Mouse (Mus musculus) CD4-positive, CD25-positive, alpha-beta regulatory T cell, adult 4 months (primary cell): Measurements from ENCODE around the gene Daam1. TPM values are rescaled to one million over a fixed set of nuclear protein-coding genes. Genes with fewer than 3 reads are reported as not detected.

Experiments
- ATAC-seq: one replicate; pipeline ENCODE4 v1.8.0; 2017
- polyA plus RNA-seq, 2 experiments: library from polyadenylated mRNA; unstranded; fragments of 100-300 nt; shearing (Covaris generic); gene quantifications; one replicate each; pipeline ENCODE4 v1.2.1; 2017

Daam1 gene
- polyA plus RNA-seq, 2 experiments from 2014 or later = 1.8 to 3.0 TPM

DNA sequence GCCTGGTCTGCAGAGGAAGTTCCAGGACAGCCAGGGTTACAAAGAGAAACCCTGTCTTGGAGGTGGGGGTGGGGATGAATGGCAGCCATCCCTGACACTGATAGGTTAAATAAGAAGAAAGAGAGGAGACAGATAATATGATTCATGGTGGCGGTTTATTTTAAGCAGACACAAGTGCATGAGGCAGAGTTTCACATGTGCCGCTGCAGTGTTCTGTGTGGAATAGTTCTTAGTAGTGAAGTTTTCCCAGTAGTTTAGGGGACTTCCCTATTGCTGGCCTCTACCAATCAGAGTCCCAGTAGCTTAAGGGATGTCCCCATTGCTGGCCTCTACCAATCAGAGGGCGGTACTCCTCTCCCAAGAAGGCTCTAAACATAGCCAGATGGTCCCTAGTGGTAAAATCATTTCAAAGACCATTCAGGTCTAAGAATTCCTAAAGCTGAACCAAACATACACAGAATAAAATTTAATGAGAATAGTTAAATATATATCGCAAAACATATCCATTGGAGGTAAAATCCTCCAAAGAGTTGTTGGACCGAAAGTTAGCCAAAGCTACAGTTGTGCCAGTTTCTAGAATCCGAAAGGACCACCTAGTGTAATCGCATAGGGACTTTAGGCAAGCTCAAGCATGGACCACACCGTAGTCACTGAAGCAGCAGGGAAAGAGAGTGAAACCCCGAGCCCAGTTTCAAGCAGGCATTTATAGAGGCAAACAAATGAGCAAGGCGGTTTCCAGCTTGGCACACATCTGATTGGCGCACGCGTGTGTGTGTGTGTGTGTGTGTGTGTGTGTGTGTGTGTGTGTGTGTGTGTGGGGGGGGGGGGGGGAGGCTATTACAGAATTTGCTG lies 178.4 kb downstream of the Daam1 start:
- ATAC-seq = no peak

DNA sequence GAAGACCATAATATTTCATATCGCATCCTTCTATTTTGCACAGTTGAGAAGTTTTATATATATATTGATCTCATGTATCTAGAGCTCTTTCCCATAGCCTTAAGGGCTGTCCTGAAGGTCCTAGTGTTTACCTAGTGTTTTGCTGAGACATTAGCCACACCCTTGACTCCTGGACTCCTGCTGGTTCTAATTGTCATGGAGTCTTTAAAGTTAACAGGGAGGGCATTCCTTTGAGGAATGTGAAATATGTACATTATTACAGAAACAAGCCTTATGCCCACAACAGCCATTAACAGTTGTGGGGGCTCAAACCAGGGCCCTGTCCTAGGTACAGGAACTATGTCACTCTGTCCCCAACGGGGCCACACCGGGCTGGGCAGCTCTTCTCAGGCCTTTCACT lies 180.5 kb downstream of the Daam1 start:
- no peak for ATAC-seq

DNA sequence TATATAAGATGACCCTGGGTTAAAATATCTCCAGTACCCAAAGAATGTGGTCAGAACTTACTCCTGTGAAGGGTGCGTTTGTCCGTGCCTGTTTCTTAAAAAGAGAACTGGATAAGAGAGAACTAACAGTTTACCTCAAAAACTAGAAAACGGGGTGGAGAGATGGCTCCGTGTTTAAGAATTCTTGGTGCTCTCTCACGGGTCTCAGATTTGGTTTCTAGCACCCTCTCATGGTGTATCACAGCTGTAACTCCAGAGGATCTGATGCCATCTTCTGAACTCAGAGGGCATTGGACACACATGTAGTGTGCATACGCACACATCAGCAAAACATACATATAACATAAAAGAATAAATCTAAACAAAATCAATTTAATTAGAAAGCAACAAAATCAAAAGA lies 181.2 kb downstream of the Daam1 start:
- no peak for ATAC-seq

DNA sequence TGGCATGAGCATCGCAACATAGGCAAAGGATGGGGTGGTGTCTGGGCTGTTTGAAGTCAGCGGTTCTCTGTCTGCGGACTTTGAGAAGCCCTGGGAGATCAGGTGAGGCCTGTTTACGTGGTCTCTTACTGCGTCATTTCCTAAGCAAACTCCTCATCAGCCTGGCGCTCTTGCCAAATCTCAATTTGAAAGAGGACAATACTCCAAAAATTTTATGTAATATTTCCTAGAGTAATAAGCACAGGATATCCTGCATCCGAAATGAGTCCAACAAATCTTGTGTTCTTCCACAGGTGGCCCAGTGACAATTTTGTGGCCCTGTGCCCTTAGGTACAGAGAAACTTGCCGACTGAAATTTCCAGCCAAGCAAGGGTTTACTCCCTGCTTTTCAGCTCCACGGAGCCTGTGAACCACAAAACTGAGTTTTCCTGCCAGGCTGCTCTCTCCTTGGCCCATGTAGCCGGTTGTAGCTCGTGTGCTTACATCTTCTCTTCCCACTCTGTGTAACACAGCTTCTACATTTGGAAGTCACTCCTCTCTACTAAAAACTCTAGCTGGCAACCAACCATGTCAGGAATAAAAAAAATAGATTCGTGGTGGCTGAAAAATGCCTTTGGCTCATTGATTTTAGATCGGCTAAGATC lies 183.0 kb downstream of the Daam1 start:
- ATAC-seq = no peak

DNA sequence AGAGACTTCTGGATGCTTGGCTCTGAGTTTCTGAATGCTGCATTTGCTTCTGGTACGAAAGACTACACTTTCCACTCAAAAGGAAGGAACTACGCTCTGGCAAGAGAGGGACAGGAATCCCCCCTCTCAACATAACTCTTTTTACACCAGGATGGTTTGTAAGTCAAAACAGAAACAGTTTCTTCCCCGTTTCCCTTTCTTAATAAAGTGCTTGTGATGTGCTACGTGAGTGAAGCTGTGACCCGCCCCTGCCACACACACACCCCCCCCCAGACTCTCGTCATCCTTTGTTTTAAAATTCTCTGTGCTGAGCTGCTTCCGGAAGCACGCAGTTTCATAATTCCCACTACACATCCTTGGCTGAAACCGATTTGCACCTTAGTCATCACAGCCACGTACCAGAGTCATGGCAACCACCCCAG lies 183.5 kb downstream of the Daam1 start:
- peak; percentile 75 for ATAC-seq

DNA sequence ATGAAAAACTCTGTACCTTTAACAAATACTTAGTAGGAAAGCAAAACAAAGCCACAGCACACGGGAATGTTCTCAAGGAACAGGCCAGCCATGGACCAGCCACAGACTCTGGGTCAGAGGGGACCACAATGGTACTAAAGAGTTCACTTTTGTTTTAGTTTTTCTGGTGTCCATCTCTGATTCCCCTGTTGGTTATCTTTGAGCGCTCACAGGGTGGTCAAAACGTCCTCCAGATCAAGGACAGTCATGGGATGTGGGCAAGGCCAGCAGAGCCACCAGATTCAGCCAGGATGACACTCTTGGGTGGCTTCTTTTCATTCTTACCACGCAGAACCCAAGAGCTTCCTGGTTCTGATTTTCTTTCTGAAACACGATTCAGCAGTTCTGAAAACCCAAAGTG lies 184.4 kb downstream of the Daam1 start:
- ATAC-seq = no peak

DNA sequence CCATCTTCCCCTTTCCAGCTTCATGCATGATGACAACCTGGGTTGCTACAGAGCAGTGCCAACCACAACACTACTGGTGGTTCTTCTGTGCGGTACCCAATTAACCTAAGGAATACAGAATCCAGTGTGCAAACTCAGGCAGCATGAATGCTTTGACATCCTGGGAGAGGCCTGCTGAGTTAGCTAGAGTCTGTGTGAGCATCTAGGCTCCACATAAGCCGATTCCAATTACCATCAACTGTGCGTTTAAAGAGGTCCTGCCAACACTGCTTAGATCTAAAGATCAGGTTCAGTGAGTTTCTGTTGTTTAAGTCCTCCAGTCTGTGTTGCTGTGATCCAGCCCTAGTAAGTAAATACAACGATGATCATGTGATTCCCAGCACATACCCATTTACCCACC lies 189.4 kb downstream of the Daam1 start:
- no peak for ATAC-seq

DNA sequence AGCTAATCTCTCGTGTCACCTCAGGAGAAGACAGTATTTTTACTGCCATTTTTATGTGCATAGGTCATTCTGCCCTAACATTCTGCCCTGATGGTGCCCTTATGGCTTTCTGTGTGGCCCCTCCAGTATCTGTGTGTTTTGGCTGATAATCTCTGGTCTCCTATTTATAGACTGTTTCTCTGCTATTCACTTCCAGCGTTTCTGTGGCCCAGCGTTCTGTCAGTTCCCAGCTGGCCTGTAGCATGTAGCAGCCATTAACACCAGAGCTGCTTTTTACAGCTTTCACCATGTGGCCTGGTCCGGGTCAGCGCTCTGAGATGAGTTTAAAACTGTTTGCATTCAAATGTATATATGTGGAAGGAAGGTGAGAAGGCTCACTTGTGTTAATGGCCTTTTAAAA lies 190.7 kb downstream of the Daam1 start:
- ATAC-seq = no peak

DNA sequence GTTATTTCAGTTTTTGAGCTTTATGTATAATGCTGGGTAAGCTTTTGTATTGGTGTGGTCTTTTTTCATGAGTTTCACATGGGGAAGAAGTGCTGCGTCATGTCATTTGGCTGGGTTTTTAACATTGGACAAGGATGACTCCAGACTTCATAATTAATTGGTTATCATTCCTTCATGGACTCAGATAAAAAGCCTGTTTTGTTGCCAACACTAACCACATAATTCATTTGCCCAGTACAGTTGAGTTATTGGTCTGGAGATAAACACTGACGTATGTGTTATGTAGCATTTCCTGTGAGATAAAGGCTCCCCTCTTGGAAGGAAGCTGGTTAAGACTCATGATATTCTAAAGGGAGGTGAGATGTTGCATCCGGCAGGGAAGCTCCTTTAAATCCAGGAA lies 191.9 kb downstream of the Daam1 start:
- no peak for ATAC-seq

DNA sequence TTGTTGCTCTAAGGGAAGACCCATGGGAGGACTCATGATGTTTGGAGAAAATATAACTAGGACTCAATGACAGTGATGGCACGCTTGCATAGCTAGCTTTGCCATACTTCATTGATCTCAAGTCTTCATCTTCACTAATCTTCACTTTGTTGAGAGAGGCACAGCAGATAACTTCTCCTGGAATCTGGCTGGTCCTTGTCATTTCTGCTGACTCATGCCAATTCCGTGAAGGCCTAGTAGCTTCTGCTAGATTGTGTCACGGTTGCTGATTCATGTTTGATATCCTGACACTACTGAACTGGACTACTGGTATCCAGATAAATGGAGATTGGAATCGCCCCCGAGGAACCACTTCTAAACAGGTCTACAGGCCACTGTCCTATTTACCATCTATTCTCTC lies 192.7 kb downstream of the Daam1 start:
- no peak for ATAC-seq

DNA sequence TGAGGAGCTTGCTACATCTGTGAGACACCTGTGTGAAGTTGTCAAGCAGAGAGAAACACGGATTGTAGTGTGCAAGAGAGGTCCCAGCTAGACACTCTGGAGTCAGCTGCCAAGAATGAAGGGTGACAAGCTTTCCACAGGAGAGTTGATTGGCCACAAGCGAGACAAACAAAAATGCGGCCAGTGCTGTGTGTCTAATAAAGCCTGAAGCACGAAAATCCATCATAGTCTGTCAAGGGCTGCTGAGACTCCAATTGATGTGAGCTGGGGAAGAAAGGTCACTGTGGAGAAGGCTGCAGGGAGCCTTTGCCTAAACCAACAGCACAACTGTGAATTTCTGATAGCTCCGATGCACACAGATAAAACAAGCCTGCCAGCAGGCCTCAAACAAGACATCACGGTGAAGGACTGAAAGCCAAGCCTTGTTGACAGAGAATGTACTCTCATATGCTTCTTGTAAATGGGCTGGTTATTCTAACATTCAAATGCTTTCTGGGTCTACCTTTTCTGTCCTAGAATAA lies 194.5 kb downstream of the Daam1 start:
- ATAC-seq = no peak

DNA sequence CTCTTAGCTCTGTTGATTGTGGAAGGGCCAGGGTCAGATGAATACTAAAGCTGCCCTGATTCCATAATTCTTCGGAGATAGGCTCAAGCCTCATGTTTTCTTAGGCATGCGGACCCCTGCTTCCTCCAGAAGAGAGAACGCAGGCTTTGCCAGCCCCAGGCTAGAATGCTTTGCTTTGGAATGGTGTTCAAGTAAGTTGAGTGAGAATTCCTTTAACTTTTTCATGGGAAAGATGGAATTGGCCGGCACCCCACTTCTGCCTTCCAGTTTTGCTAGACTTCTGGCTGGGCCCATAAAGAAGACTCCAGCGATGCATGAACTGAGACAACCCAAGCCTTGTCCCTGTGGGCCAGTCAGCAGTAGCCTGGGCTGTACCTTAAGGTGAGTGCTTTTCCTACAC lies 200.3 kb downstream of the Daam1 start:
- ATAC-seq = no peak

DNA sequence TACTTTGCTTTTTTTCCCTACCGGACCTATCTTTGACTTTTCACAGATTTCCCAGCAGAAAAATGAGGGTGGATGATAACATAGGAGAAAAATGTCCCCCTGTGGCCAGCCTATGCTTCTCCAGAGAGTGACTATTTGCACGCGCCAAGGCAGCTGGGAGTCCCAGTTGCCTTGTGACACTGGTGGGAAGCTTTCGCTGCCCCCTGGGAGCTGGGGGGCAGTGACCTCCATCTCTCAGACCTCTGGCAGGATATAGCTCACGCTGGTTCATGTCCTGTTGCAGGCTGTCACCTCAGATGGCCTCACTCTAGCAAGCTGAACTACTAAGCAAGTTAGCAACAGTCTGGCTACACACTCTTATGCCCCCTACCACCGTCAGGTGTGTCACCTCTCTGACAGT lies 200.9 kb downstream of the Daam1 start:
- no peak for ATAC-seq

DNA sequence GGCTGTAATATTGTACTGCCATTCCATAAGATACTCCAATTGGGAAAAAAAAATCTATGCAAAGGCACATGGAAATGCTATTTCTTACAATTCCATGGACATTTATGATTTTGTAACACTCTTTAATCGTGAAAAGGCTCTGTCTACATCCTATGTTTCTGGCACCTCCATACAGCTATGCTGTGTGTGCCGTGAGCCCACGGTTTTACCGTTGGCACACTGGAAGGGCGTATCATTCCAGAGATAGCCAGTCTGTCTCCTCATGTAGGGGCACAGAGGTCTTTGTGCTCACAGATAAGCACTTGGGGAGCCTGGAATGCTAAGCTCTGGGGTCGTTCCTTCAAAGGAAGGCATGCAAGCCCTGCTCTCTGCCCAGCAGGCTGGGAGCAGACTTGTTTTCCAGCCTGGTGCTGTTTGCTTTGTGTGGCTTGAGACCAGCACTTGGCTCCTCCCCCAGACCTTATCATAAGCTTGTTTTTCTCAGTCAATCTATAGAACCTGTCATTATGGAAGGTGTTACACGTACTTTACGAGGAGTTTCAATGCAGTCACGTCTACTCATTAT lies 205.3 kb downstream of the Daam1 start:
- no peak for ATAC-seq

DNA sequence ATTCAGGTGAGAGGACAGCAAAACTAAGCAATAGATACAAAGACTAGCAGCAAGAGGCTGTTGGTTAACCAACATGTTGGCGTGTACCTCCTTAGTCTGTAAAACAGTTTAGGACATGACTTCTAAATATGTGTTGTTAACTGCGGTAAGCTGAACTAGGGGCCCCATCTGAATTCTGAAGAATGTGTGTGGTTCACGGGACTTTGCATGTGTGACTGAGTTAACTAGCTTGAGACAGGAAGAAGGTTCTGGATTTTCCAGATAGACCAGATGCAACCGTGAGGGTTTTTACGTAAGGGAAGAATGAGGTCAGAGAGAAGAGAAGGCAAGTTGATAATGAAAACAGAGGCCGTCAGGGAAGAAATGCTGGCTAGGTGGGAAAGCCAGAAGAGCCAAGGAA lies 206.2 kb downstream of the Daam1 start:
- ATAC-seq = no peak

DNA sequence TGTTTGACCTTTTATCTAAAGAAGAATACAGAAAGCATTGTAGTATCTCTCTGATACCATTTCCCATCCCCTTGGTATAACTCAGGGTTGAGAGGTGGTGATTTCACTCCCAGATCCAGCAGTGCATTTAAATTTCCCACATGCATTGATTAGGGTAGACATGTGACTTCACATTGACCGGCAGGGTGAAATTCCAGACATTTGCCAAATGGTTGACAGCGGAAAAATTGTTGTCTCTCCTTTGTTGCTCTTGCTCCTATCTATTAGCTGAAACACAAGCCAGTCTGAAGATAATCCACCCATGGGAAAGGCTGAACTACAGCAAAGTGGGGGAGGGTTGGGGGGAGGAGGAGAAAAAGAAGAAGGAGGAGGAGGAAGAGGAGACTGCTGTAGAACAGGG lies 208.0 kb downstream of the Daam1 start:
- no peak for ATAC-seq

DNA sequence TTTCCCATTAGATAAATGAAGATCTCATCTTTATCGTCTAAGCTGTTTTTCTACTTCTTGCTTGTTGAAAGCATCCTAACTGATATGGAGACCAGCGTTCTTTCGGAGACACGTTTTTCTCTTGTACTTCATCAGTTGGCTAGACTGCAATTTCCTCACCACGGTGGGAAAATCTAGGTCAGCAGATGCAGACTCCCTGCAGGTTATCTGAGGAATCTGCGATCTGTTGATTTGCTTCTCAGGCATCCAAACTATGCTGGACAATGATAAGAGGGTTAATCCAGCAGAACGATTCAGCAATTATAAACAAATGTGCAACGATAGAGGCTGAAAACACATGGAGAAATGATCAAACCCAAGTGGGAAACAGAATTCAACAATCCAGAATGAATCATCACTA lies 208.6 kb downstream of the Daam1 start:
- ATAC-seq = no peak

DNA sequence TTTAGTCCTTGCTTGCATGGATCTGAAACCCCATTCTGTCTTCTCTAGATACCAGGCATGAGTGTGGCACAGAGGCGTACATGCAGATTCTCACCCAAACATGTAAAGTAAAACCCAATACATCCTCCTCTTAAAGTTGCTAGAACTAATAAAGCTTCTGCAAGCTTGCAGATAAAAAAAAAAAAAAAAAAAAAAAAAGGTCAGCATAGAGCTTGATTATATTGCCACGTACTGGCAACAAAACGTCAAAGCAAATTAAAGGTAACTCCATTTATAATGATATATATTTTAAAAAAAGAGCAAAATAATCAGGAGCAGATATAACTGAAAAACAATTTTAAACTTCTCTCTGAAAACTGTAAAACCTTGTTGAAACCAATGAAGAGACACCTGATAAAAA lies 210.4 kb downstream of the Daam1 start:
- no peak for ATAC-seq

Other genes with a start within 250 kb of the Daam1 start
- under 1 TPM in 1 of 2 experiments, not detected in 1; 0.27 TPM for gene Gpr135, start 240.0 kb downstream of the Daam1 start, polyA plus RNA-seq